Mouse (Mus musculus) embryo, embryonic 9.5 days (tissue): ENCODE measurements around the gene Slc4a1.

Source experiments
- DNase-seq: peaks from one replicate; pipeline ENCODE4 v3.0.0-alpha.2; 2017; ENCODE audit errors: extremely low spot score

The Slc4a1 gene

GRCm38 (mm10) chr11:102323516-102323915 is 42.5 kb downstream of the Slc4a1 start:
- no peak for DNase-seq

DNA sequence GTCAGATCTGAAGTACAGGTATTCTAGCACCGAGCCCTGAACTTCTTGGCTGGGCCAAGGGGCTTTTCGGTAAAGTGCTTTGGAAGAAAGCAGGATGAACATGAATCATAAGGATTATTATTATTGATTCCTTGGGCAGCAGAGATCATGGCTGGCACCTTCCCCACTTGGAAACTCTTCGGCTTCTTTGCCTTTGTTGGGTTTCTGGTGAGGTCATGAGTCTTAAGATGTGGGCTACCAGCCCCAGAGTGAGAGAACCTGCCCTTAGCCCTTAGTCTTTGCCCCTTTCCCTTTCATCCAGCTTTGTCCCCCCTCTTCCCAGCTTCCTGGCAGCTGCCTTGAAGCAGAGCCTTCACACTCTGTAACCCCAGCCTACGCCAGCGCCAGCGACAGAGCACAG is 44.1 kb downstream of the Slc4a1 start:
- no peak for DNase-seq

DNA sequence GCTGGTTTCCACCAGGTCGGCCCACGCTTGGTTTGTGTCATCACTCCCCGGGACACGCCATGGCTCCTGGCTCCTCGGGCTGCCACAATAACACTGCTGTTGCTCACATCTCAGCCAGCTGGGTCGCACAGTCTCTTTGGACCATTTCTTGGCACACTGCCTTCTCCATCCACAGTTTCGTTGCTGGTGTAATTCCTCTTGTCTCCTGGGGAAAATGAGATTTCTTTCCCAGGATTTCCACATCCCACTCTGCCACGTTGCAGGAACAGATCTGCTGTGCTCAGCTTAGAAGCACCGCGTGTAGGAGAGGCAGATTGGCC is 45.4 kb downstream of the Slc4a1 start:
- DNase-seq, result no peak

GRCm38 (mm10) chr11:102319941-102320685 is 45.9 kb downstream of the Slc4a1 start:
- peak; percentile 82 for DNase-seq

DNA sequence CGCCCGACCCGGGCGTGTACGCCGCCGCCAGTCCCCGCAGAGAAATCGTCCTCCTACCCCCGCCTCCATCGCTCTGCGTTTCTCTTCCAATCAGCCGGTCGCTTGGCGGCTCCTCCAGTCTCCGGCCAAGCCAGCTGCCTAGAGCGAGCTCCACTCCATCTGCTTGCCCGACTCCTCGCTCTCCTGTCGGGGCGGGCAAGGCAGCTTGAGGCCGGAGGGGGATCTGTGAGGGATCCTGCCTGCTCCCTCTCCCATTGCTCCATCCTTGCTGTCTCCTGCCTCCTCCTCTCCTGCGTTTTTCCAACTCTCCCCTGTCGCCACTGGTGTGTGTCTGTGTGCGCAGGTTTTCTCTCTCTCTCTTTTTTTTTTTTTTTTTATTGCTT is 46.6 kb downstream of the Slc4a1 start, which contains the start of gene Ubtf:
Gene Ubtf (minus strand): TSS at position 333 of the 383 bp plus-strand sequence.
- DNase-seq, result peak; percentile 78

- DNase-seq, result no peak
These were observed 47.2 kb downstream of the Slc4a1 start for GRCm38 (mm10) chr11:102318576-102319409.

GRCm38 (mm10) chr11:102317901-102318575 is 48.0 kb downstream of the Slc4a1 start:
- DNase-seq, result peak; percentile 87

- peak; percentile 76 for DNase-seq
These were observed 48.6 kb downstream of the Slc4a1 start for GRCm38 (mm10) chr11:102317298-102317900.

- DNase-seq, result peak; percentile 89
These were observed 49.3 kb downstream of the Slc4a1 start for GRCm38 (mm10) chr11:102316572-102317297.

DNA sequence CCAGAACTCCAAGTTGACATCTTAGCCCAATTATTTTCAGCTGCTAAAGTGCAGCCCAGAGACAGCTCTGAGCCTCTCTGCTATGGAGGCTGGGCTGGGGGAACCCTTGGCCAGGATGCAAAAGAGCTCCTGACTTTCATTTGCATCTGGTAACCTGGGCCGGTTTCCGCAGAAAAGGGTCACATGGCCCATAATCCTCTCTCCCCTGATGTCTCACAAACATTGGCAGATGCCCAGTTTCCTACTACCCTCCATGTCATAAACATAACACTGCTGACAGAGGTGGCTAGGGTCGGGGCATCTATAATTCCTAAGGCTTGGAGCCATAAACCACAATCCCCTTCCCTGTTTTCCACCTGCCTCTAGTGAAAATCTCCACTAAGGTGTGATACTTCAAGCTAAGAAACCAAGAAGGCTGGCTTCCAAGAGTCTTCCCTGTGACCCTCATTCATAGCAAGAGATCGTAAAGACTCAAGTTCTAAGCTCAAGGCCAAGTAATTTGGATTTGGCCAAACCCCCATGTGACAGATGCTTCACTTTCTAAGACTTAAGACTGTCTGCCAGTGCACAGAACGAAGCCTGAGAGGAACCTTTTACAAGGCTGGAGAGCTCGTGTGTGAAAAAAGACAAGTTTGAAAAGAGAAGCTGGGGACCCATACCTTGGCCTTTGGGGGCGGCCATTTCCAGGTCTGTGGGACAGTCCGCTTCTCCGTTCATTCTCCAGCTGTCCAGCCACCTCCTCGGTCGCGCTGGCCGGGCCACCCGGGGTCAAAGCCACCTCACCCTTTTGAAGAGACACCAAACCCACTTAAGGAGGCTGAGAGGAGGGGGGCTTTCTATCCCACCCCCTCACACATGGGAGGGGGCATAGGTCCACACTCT is 50.1 kb downstream of the Slc4a1 start:
- no peak for DNase-seq

DNA sequence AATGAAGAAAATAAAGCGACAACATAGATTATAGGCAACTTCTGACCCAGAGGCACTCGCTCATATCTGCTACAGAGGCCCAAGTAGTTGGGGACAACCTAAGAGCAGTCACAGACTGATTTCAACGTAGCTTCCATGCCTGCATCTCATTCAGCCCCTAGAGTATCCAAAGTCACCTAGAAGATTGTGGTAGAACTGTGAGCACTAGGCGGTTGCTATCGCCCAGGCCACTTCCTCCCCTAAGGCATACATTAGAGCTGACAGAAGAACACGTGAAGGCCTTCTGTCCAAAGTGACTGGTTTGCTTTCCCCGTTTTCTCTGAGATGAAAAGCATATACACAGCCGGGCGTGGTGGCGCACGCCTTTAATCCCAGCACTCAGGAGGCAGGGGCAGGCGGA is 51.7 kb downstream of the Slc4a1 start:
- no peak for DNase-seq

GRCm38 (mm10) chr11:102312586-102312985 is 53.4 kb downstream of the Slc4a1 start:
- DNase-seq, result no peak

GRCm38 (mm10) chr11:102311966-102312365 is 54.0 kb downstream of the Slc4a1 start:
- DNase-seq, result no peak

DNA sequence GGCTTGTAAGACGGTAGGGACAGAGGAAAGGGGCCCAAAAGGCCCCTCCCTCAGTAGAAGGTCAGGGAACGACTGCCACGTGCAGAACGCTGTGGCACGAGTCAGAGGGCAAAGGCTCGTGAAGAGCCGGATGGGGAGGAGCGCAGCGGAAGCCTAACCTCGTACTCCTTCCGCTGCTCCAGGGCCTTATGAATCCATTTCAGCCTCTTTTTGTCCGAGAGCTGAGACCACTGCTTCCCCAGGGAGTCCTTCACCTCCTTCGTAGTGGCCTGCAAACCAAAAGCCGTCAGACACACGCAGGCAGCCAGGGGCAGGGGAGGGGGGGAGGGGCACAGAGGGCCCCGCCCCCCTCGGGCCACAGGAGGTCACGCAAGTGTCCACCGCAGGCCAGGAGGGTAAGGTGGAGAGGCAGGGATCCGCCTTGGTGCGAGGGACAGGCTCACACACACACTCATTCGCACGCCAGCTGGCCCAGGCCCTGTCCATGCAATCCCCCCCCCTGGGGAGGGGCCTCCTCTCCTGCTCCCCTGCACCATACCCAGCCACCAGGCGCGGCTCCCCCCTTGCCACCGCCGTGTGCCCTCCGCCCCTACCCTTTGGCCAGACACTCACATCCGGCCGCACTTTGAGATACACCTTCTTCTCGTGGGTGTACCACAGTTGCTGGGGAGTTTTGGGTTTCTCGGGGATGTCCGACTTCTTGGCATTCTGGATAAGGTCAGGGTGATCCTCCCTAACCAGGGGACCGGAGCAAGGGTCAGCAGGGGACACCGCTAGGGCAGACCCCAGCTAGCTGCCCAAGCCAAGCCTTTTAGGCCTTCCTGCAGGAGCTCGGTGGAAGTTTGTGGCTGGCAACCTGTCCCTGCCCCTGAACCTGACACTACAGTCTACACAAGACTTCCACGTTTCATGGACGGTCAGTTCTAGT is 55.0 kb downstream of the Slc4a1 start:
- DNase-seq, result no peak

- DNase-seq, result no peak
These were observed 56.0 kb downstream of the Slc4a1 start for GRCm38 (mm10) chr11:102309821-102310617.

DNA sequence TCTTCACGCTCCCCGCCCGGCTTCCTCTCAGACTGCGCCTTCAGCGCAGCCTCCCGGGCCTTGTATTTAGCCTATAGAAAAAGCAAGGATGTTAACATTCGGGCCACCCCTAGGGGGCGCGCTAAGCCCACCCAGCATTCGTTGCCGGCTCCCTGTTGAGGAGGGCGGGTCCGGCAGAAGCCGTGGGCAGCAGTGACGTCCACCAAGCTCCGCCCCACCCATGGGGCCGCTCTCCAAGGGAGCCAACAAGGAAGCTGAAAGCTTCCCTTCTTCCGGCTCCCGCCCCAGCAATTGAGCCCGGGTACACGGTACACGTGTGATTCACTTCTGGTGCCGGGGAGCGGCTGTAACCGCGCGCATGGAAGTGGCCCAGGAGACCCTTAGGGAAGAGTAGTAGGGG is 57.0 kb downstream of the Slc4a1 start:
- peak; percentile 98 for DNase-seq

DNA sequence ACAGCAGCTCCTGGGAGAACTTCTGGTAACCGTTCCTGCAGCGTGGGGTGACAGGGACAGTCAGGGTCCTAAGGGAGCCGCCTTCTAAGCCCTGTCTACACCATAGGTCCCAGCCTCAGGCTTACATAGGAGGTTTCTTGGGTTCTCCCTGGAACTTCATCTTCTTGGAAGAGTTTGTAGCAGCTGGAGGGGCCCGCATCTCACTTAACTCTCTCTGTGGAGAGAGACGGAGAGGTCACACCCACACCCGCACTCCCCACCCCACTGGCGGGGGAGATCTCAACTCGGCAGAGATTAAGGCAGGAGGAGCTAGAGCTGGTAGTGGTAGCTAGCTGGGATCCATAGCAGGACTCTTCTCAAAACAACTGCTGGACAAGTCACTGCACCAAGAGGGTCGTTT is 57.9 kb downstream of the Slc4a1 start:
- no peak for DNase-seq

DNA sequence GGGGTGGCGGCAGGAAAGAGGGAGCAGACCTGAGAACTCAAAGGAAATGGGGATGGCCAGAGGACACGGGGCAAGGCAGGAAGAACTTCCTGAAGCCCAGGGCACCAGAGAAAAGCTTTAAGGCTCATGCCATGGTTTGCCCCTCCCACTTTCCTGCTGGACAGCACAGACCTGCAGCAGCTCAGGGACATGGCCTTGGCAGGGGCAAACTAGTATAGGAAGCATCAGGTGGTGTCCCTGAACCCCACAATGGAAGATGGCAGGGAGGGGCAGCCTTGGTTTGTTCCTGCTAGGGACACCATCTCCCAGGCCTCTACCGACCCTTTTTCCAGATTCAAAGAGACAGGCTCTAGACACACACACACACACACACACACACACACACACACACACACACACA is 60.6 kb downstream of the Slc4a1 start:
- no peak for DNase-seq

DNA sequence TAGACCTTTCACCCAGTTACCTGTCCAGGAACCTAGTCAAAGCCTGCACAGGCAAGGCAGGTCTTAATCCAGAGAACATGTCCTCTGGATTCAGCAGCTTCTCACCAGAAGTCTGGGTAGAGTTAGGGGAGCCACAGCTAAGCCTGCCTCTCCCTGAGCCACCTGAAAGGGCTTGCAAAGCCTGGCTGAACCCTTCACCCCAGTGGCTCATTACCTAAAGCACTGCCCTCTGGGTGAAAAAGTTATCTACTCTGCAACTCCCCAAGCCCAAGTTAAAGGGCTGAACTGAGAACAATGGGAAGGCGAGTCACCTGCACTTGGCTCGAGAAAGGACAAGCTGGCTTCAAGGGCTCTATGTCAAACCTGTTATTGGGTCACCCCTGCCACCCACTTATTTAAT is 61.9 kb downstream of the Slc4a1 start:
- DNase-seq, result no peak
